Mouse (Mus musculus): ENCODE measurements around the gene Ap4e1. TPM values are rescaled to one million over a fixed set of nuclear protein-coding genes. Genes with fewer than 3 reads are reported as not detected.
A peak's percentile ranks its signal among the peaks of the same experiment; 100 is the strongest.

Ap4e1 gene
- polyA plus RNA-seq, 2 experiments: 2.4 to 4.2 TPM

DNA sequence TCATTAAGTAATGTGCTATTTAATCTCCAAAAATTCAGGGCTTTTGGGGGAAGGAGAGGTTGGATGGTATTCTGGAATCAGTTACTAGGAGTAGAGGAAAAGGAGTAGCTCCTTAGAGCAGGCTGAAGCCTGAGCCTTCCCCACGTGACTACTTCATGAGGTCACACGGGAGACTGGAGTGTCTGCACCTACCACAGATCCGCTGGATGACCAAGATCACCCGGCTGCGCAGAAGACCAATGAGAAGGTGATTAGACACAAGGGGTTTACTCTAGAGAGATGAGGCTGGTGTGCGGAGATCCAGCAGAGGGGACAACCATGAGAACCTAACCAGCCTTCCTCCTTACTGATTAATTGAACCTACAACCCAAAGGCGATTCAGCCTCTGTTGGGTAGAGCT, 4.5 kb upstream of the Ap4e1 start:
- H3K36me3 ChIP-seq (replicated peaks; ENCODE audit: control insufficient read depth, insufficient read depth, low read depth): no peaks in the 10 kb centered on the region
- ATAC-seq (ENCODE audit: insufficient read depth) (no peak), DNase-seq (ENCODE audit: low read depth in 3 of 3, low spot score in 3 of 3) (no peak)
- WGBS (ENCODE audit: insufficient replicate concordance): 70% methylated on average over 7 of the region's 7 CpGs
- no peak overlapping the region for H3K9ac ChIP-seq (replicated peaks)
- no peaks in the 10 kb centered on the region for H3K27me3 ChIP-seq (ENCODE audit: control insufficient read depth, insufficient read depth, low read length)
- H3K9me3 ChIP-seq (ENCODE audit: control insufficient read depth, low read length): no peaks in the 10 kb centered on the region
- H3K4me3 ChIP-seq (ENCODE audit: insufficient read depth in 1 of 2, low read depth in 2 of 2, low read length in 2 of 2): no peak overlapping the region
- H3K27ac ChIP-seq: no peak overlapping the region
- TF ChIP-seq CTCF (IDR thresholded peaks at IDR 0.05; ENCODE audit: low read depth): no peak
- TF ChIP-seq EP300 (IDR thresholded peaks at IDR 0.05; ENCODE audit: low read depth): no peak
- no peak overlapping the region for H3K4me2 ChIP-seq (ENCODE audit: low read depth)
- H3K4me1 ChIP-seq (replicated peaks; ENCODE audit: control insufficient read depth in 2 of 2, insufficient read depth in 2 of 2, low read length in 1 of 2): peaks cover 2 to 3% of the 10 kb centered on the region in 2 experiments; a peak in 2 of 4 replicates

DNA sequence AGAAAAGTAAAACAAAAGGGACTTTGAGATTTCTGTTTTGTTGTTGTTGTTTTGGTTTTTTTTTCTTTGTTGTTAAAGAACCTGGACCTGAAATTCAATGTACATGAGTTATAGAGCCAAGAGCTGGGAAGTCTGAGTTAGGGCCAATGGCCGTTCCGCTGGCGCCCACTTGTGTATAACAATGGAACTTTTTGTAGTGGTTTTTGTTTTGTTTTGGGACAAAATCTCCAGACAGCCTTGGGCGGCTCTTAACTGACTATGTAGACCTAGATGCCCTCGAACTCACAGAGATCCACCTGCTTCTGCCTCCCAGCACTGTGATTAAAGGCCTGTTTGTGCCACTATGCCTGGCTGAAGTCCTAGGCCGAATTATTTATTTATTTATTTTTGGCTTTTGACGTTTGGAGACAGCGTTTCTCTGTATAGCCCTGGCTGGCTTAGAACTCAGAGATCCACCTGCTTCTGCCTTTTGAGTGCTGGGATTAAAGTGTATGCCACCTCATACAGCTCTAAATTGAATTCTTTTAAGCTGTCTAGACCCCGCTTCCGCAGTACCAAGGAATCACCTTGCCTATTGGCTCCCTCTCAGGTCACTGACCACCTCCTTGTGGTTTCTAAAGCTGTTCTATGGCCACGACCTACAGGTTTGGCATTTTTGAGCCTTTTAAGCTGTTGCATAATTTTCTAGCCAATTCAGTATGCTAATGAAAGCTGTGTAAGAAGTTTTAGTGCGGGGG, 1.7 kb upstream of the Ap4e1 start:
- Histone ChIP-seq H3K4me2 (ENCODE audit: low read depth) (peak overlapping the region; percentile 55), H3K27me3 (ENCODE audit: control insufficient read depth, insufficient read depth, low read length) (no peaks in the 10 kb centered on the region), H3K4me1 (replicated peaks; ENCODE audit: control insufficient read depth in 2 of 2, insufficient read depth in 2 of 2, low read length in 1 of 2) (peaks cover 3 to 5% of the 10 kb centered on the region in 2 experiments; a peak in 3 of 4 replicates), H3K27ac (no peak overlapping the region), H3K9me3 (ENCODE audit: control insufficient read depth, low read length) (no peaks in the 10 kb centered on the region), H3K4me3 (ENCODE audit: insufficient read depth in 1 of 2, low read depth in 2 of 2, low read length in 2 of 2) (peak overlapping the region; percentile 37 to 49), H3K9ac (replicated peaks) (0 out of 2 replicates have a peak overlapping the region, but pooled peaks have one; percentile 28), H3K36me3 (replicated peaks; ENCODE audit: control insufficient read depth, insufficient read depth, low read depth) (no peaks in the 10 kb centered on the region)
- ATAC-seq (ENCODE audit: insufficient read depth): no peak
- TF ChIP-seq EP300 (IDR thresholded peaks at IDR 0.05; ENCODE audit: low read depth) (no peak), CTCF (IDR thresholded peaks at IDR 0.05; ENCODE audit: low read depth) (peak; percentile 64)
- WGBS (ENCODE audit: insufficient replicate concordance): 27% methylated on average over 12 of the region's 12 CpGs
- DNase-seq (ENCODE audit: low read depth in 3 of 3, low spot score in 3 of 3): peak; percentile 30 to 41 (median 35)

DNA sequence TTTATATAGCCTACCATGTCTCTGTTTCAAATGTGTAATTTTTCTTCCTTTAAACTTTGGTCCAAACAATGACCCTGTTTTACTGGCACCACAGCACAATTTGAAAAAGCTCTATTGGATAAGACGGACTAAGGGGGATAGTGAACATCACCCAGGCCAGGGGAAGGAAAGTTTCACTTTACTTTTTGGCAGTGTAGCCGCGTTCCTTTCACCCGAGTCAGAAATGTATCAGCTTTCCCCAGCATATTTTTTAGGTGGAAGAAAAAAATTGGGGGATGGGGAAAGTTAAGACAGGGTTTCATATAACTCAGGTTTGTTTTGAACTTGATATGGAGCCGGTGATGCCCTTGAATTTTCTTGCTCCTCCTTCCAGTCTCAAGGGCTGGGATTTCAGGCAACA, 1.0 kb upstream of the Ap4e1 start:
- ATAC-seq (ENCODE audit: insufficient read depth): no peak
- no peak overlapping the region for H3K27ac ChIP-seq
- WGBS (ENCODE audit: insufficient replicate concordance): 78% methylated on average over 5 of the region's 5 CpGs

DNA sequence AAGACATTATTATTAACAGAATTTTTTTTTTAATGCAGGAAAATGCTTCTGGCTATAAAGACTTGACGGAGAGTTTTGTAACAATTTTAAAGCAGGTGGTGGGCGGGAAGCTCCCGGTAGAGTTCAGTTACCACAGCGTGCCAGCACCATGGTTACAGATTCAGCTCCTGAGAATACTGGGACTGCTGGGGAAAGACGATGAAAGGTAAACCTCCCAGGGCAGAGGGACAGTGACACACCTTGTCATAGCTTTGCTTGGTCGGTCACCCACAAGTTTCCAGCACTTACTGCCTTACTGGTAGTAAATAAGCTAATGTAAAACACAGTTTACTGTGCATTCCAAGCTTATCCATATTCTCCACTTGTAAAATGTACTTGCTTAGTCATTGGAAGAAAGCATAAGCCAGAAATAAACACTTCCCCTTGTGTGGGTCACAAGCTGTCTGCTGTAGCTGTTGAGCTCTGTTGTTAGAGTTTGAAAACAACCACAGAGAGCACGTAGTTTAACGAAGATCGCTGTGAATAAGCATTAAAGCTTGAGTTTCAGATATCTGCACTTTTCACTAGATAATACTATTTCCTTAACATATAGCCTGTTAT, 26.6 kb downstream of the Ap4e1 start:
- Histone ChIP-seq H3K4me1 (replicated peaks; ENCODE audit: control insufficient read depth in 2 of 2, insufficient read depth in 2 of 2, low read length in 1 of 2) (no peaks in the 10 kb centered on the region), H3K9ac (replicated peaks) (no peak overlapping the region), H3K27me3 (ENCODE audit: control insufficient read depth, insufficient read depth, low read length) (no peaks in the 10 kb centered on the region), H3K27ac (no peak overlapping the region), H3K4me3 (ENCODE audit: insufficient read depth in 1 of 2, low read depth in 2 of 2, low read length in 2 of 2) (no peak overlapping the region), H3K36me3 (replicated peaks; ENCODE audit: control insufficient read depth, insufficient read depth, low read depth) (peaks cover 10% of the 10 kb centered on the region; the same call in 1 of the 2 replicates), H3K9me3 (ENCODE audit: control insufficient read depth, low read length) (no peaks in the 10 kb centered on the region), H3K4me2 (ENCODE audit: low read depth) (no peak overlapping the region)
- TF ChIP-seq CTCF (IDR thresholded peaks at IDR 0.05; ENCODE audit: low read depth) (no peak), EP300 (IDR thresholded peaks at IDR 0.05; ENCODE audit: low read depth) (no peak)
- no peak for DNase-seq (ENCODE audit: low read depth in 3 of 3, low spot score in 3 of 3)
- ATAC-seq (ENCODE audit: insufficient read depth): no peak
- 86% methylated on average over 9 of the region's 9 CpGs for WGBS (ENCODE audit: insufficient replicate concordance)

More for the DNA sequence above, 1.0 kb upstream of the Ap4e1 start:
- Histone ChIP-seq H3K9ac (replicated peaks) (no peak overlapping the region), H3K4me1 (replicated peaks; ENCODE audit: control insufficient read depth in 2 of 2, insufficient read depth in 2 of 2, low read length in 1 of 2) (peaks cover 3 to 5% of the 10 kb centered on the region in 2 experiments; a peak in 3 of 4 replicates), H3K27me3 (ENCODE audit: control insufficient read depth, insufficient read depth, low read length) (no peaks in the 10 kb centered on the region), H3K9me3 (ENCODE audit: control insufficient read depth, low read length) (no peaks in the 10 kb centered on the region), H3K4me2 (ENCODE audit: low read depth) (no peak overlapping the region), H3K4me3 (ENCODE audit: insufficient read depth in 1 of 2, low read depth in 2 of 2, low read length in 2 of 2) (no peak overlapping the region), H3K36me3 (replicated peaks; ENCODE audit: control insufficient read depth, insufficient read depth, low read depth) (peaks cover 7% of the 10 kb centered on the region; the same call in 1 of the 2 replicates)
- no peak for TF ChIP-seq CTCF (IDR thresholded peaks at IDR 0.05; ENCODE audit: low read depth)
- TF ChIP-seq EP300 (IDR thresholded peaks at IDR 0.05; ENCODE audit: low read depth): no peak
- DNase-seq (ENCODE audit: low read depth in 3 of 3, low spot score in 3 of 3): no peak

DNA sequence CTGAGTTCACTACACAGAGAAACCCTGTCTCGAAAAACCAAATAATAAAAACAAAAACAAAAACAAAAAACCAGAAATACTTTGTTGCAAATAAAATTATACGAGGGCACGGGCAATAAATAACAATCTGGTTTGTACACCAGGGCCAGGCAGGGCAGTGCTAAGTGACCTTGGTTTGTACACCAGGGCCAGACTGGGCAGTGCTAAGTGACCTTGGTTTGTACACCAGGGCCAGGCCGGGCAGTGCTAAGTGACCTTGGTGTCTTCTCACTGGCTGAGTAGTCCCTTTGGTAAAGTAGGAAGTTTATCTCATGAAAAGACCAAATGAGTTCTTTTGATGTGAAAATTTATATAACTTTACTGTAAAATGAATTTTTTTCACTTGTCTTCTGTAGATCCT, 28.8 kb downstream of the Ap4e1 start:
- no peaks in the 10 kb centered on the region for H3K9me3 ChIP-seq (ENCODE audit: control insufficient read depth, low read length)
- 77% methylated on average over 4 of the region's 4 CpGs for WGBS (ENCODE audit: insufficient replicate concordance)
- no peak overlapping the region for H3K9ac ChIP-seq (replicated peaks)
- H3K4me2 ChIP-seq (ENCODE audit: low read depth): no peak overlapping the region
- H3K36me3 ChIP-seq (replicated peaks; ENCODE audit: control insufficient read depth, insufficient read depth, low read depth): peaks cover 6% of the 10 kb centered on the region
- ATAC-seq (ENCODE audit: insufficient read depth) (no peak), DNase-seq (ENCODE audit: low read depth in 3 of 3, low spot score in 3 of 3) (no peak)
- no peak for TF ChIP-seq CTCF (IDR thresholded peaks at IDR 0.05; ENCODE audit: low read depth)
- TF ChIP-seq EP300 (IDR thresholded peaks at IDR 0.05; ENCODE audit: low read depth): no peak
- no peak overlapping the region for H3K4me3 ChIP-seq (ENCODE audit: insufficient read depth in 1 of 2, low read depth in 2 of 2, low read length in 2 of 2)
- H3K27ac ChIP-seq: no peak overlapping the region
- no peaks in the 10 kb centered on the region for H3K27me3 ChIP-seq (ENCODE audit: control insufficient read depth, insufficient read depth, low read length)
- no peaks in the 10 kb centered on the region for H3K4me1 ChIP-seq (replicated peaks; ENCODE audit: control insufficient read depth in 2 of 2, insufficient read depth in 2 of 2, low read length in 1 of 2)

Measured in liver, embryonic 14.5 days (tissue).